Mouse (Mus musculus): ENCODE data around the gene Dmtf1. TPM values are rescaled to one million over a fixed set of nuclear protein-coding genes. Genes with fewer than 3 reads are reported as not detected.

The Dmtf1 gene
- polyA plus RNA-seq, 1 experiment from 2014 or later, result 64.8 TPM

DNA sequence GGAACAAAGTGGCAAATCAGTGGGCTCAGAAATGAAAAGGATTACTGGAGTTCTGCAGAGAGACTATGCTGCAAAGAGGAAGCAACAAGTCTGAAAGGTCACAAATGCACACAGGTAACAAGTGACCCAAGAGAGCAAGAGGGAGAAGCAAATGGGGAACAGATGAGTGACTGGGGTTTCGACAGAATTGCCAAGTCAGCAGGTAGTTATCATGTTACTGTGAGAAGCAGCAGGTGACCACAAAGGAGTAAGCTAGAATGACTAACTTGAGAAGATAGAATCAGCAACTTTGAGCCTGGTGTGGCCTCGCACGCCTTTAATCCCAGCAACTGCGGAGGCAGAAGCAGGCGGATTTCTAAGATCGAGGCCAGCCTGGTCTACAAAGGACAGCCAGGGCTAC is 19.2 kb downstream of the Dmtf1 start:
- WGBS, result 87% methylated on average over 6 of the region's 6 CpGs
- H3K27me3 ChIP-seq, result no peaks in the 10 kb centered on the region
- ATAC-seq (ENCODE audit: low FRiP score, low read depth), result no peak
- no peak overlapping the region for H3K9ac ChIP-seq
- no peak overlapping the region for H3K4me3 ChIP-seq
- H3K9me3 ChIP-seq, result no peaks in the 10 kb centered on the region
- H3K4me2 ChIP-seq (replicated peaks), result no peak overlapping the region
- H3K4me1 ChIP-seq, result no peaks in the 10 kb centered on the region
- peaks cover 56% of the 10 kb centered on the region for H3K36me3 ChIP-seq
- no peak overlapping the region for H3K27ac ChIP-seq

DNA sequence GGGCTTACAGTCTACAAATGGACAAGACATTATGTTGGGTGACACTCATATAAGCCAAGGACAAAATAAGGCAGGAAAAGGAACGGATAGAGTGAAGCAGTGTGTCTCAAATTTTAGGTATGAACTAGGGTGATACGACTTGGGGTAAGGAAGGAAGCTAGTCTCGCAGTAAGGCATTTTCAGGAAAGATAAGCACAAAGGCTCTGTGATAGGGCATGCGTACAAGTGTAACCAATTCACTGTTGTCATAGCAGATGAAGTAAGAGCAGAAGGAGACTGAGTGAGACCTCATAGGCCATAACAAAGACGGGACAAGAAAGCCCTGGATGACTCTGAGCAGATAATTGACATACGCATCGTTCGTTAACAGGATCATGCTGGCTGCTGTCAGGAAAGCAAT is 20.9 kb downstream of the Dmtf1 start:
- 92% methylated on average over 8 of the region's 8 CpGs for WGBS

DNA sequence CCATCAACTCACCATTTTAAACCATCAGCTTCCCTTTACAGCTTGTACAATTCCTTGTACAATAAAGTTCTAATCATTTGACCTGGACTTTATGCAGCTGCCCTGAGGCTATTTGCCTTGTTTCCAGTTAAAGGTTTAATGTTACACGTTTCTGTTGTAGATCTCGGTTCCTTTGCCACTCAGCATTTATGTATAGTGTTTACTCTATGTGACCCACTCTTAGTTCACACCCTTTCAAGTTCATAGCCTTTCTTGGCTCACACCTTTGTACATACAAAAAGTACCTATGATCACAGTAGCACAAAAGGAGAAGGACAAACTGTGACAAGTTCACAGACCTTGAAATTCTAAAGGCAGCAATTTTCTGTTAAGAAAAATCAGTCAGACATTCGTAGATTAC is 26.0 kb downstream of the Dmtf1 start:
- Histone ChIP-seq H3K9me3 (no peaks in the 10 kb centered on the region), H3K4me1 (no peaks in the 10 kb centered on the region), H3K4me3 (no peak overlapping the region), H3K4me2 (replicated peaks) (no peak overlapping the region), H3K36me3 (peaks cover 51% of the 10 kb centered on the region), H3K27me3 (no peaks in the 10 kb centered on the region), H3K9ac (no peak overlapping the region), H3K27ac (no peak overlapping the region)
- WGBS, result 59% methylated on average over 3 of the region's 3 CpGs
- ATAC-seq (ENCODE audit: low FRiP score, low read depth), result no peak

More for the DNA sequence above, 20.9 kb downstream of the Dmtf1 start:
- no peaks in the 10 kb centered on the region for H3K4me1 ChIP-seq
- no peaks in the 10 kb centered on the region for H3K9me3 ChIP-seq
- no peaks in the 10 kb centered on the region for H3K27me3 ChIP-seq
- no peak for ATAC-seq (ENCODE audit: low FRiP score, low read depth)
- H3K27ac ChIP-seq, result no peak overlapping the region
- H3K36me3 ChIP-seq, result peaks cover 62% of the 10 kb centered on the region
- no peak overlapping the region for H3K4me3 ChIP-seq
- H3K9ac ChIP-seq, result no peak overlapping the region
- H3K4me2 ChIP-seq (replicated peaks), result no peak overlapping the region

GRCm38 (mm10) chr5:9131786-9132185 is 29.8 kb downstream of the Dmtf1 start:
- no peak overlapping the region for H3K27ac ChIP-seq
- H3K9ac ChIP-seq, result no peak overlapping the region
- no peaks in the 10 kb centered on the region for H3K9me3 ChIP-seq
- H3K4me1 ChIP-seq, result no peaks in the 10 kb centered on the region
- ATAC-seq (ENCODE audit: low FRiP score, low read depth), result no peak
- no peak overlapping the region for H3K4me3 ChIP-seq
- 89% methylated on average over 7 of the region's 7 CpGs for WGBS
- H3K36me3 ChIP-seq, result peaks cover 61% of the 10 kb centered on the region
- H3K4me2 ChIP-seq (replicated peaks), result no peak overlapping the region
- H3K27me3 ChIP-seq, result no peaks in the 10 kb centered on the region

- Histone ChIP-seq H3K4me3 (no peak overlapping the region), H3K27ac (no peak overlapping the region), H3K36me3 (peaks cover 60% of the 10 kb centered on the region), H3K27me3 (no peaks in the 10 kb centered on the region), H3K4me2 (replicated peaks) (no peak overlapping the region), H3K4me1 (no peaks in the 10 kb centered on the region), H3K9me3 (no peaks in the 10 kb centered on the region), H3K9ac (no peak overlapping the region)
- ATAC-seq (ENCODE audit: low FRiP score, low read depth), result no peak
- 87% methylated on average over 12 of the region's 12 CpGs for WGBS
Observed at GRCm38 (mm10) chr5:9128566-9128965, 33.0 kb downstream of the Dmtf1 start.

DNA sequence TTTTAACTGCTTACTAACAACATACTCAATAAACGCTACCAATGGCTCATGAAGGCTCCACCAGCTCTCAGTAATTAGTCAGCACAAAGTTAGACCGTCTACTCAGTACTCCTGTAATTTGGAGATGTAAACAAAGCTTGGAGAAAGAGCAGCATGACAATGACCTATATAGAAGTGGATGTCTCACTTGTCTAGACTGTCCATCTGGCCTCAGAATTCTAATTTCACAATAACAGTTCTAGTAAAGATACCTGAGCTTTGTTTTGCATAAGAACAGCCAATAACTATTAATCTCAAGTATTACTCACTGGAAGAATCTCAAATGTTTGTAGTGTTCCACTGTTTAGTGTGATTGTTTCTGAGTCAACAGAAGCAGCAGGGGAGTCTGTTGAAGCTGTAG is 37.4 kb downstream of the Dmtf1 start:
- H3K27ac ChIP-seq, result no peak overlapping the region
- H3K4me3 ChIP-seq, result no peak overlapping the region
- H3K9ac ChIP-seq, result no peak overlapping the region
- no peaks in the 10 kb centered on the region for H3K9me3 ChIP-seq
- H3K27me3 ChIP-seq, result no peaks in the 10 kb centered on the region
- no peaks in the 10 kb centered on the region for H3K4me1 ChIP-seq
- no peak for ATAC-seq (ENCODE audit: low FRiP score, low read depth)
- 86% methylated on average over 2 of the region's 2 CpGs for WGBS
- peaks cover 81% of the 10 kb centered on the region for H3K36me3 ChIP-seq
- H3K4me2 ChIP-seq (replicated peaks), result no peak overlapping the region

GRCm38 (mm10) chr5:9114162-9114561 is 47.4 kb downstream of the Dmtf1 start:
- H3K36me3 ChIP-seq, result peaks cover 27% of the 10 kb centered on the region
- H3K9me3 ChIP-seq, result no peaks in the 10 kb centered on the region
- H3K27me3 ChIP-seq, result no peaks in the 10 kb centered on the region
- WGBS, result 37% methylated on average over 6 of the region's 6 CpGs
- H3K4me2 ChIP-seq (replicated peaks), result no peak overlapping the region
- H3K4me1 ChIP-seq, result 0 out of 2 replicates have a peak, but pooled peaks cover 7% of the 10 kb centered on the region
- H3K4me3 ChIP-seq, result no peak overlapping the region
- ATAC-seq (ENCODE audit: low FRiP score, low read depth), result no peak
- no peak overlapping the region for H3K9ac ChIP-seq
- H3K27ac ChIP-seq, result no peak overlapping the region; the same call in 1 of the 2 replicates

GRCm38 (mm10) chr5:9111759-9112158 is 49.8 kb downstream of the Dmtf1 start:
- no peaks in the 10 kb centered on the region for H3K27me3 ChIP-seq

GRCm38 (mm10) chr5:9111285-9111684 is 50.3 kb downstream of the Dmtf1 start:
- WGBS, result 66% methylated on average over 2 of the region's 2 CpGs
- H3K36me3 ChIP-seq, result peaks cover 8% of the 10 kb centered on the region
- no peak for ATAC-seq (ENCODE audit: low FRiP score, low read depth)
- no peak overlapping the region for H3K9ac ChIP-seq
- no peaks in the 10 kb centered on the region for H3K27me3 ChIP-seq
- H3K4me1 ChIP-seq, result 0 out of 2 replicates have a peak, but pooled peaks cover 7% of the 10 kb centered on the region
- H3K4me2 ChIP-seq (replicated peaks), result no peak overlapping the region
- H3K4me3 ChIP-seq, result no peak overlapping the region
- H3K9me3 ChIP-seq, result no peaks in the 10 kb centered on the region
- H3K27ac ChIP-seq, result no peak overlapping the region

More at GRCm38 (mm10) chr5:9111759-9112158, 49.8 kb downstream of the Dmtf1 start:
- peak; percentile 67; the same call in 1 of the 2 replicates for ATAC-seq (ENCODE audit: low FRiP score, low read depth)
- no peaks in the 10 kb centered on the region for H3K9me3 ChIP-seq
- no peak overlapping the region for H3K9ac ChIP-seq
- 0 out of 2 replicates have a peak, but pooled peaks cover 7% of the 10 kb centered on the region for H3K4me1 ChIP-seq
- no peak overlapping the region for H3K27ac ChIP-seq
- peaks cover 11% of the 10 kb centered on the region for H3K36me3 ChIP-seq
- H3K4me2 ChIP-seq (replicated peaks), result no peak overlapping the region
- H3K4me3 ChIP-seq, result no peak overlapping the region
- 18% methylated on average over 5 of the region's 5 CpGs for WGBS

- Histone ChIP-seq H3K9me3 (no peaks in the 10 kb centered on the region), H3K4me3 (no peak overlapping the region), H3K36me3 (0 out of 2 replicates have a peak, but pooled peaks cover under 1% of the 10 kb centered on the region), H3K27me3 (no peaks in the 10 kb centered on the region), H3K27ac (no peak overlapping the region), H3K9ac (no peak overlapping the region), H3K4me1 (0 out of 2 replicates have a peak, but pooled peaks cover 7% of the 10 kb centered on the region), H3K4me2 (replicated peaks) (no peak overlapping the region)
- no peak for ATAC-seq (ENCODE audit: low FRiP score, low read depth)
Observed at GRCm38 (mm10) chr5:9109582-9109981, 52.0 kb downstream of the Dmtf1 start.

DNA sequence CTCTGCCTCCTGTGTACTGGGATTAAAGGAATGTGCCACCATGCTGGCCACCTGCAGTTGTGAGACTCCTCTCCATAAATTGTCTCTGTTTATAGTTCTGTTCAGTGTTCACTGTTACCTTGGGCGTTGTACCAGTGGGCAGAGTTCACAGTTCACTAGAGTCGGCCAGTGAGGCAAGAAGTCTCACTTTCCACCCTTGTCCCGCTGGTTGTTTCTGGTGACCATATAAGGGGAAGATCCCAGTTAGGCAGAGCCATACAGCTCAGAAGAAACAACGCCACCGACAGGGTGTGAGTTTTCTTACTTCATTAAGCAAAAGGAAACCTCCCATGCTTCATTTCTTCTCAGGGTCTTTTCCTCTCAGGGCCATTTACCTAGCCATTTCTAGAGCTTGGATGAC is 53.1 kb downstream of the Dmtf1 start:
- Histone ChIP-seq H3K4me2 (replicated peaks) (no peak overlapping the region), H3K36me3 (no peaks in the 10 kb centered on the region), H3K4me1 (no peaks in the 10 kb centered on the region), H3K4me3 (no peak overlapping the region), H3K9ac (no peak overlapping the region), H3K27me3 (0 out of 2 replicates have a peak, but pooled peaks cover 1% of the 10 kb centered on the region), H3K9me3 (no peaks in the 10 kb centered on the region), H3K27ac (no peak overlapping the region)
- WGBS, result 57% methylated on average over 5 of the region's 5 CpGs
- ATAC-seq (ENCODE audit: low FRiP score, low read depth), result no peak

GRCm38 (mm10) chr5:9107296-9108089 is 54.1 kb downstream of the Dmtf1 start:
- H3K9me3 ChIP-seq, result no peaks in the 10 kb centered on the region
- no peak for ATAC-seq (ENCODE audit: low FRiP score, low read depth)
- H3K27ac ChIP-seq, result no peak overlapping the region
- peaks cover 5% of the 10 kb centered on the region for H3K27me3 ChIP-seq
- H3K4me3 ChIP-seq, result no peak overlapping the region
- H3K36me3 ChIP-seq, result no peaks in the 10 kb centered on the region
- H3K9ac ChIP-seq, result no peak overlapping the region
- H3K4me2 ChIP-seq (replicated peaks), result no peak overlapping the region
- H3K4me1 ChIP-seq, result no peaks in the 10 kb centered on the region
- WGBS, result 80% methylated on average over 8 of the region's 8 CpGs

DNA sequence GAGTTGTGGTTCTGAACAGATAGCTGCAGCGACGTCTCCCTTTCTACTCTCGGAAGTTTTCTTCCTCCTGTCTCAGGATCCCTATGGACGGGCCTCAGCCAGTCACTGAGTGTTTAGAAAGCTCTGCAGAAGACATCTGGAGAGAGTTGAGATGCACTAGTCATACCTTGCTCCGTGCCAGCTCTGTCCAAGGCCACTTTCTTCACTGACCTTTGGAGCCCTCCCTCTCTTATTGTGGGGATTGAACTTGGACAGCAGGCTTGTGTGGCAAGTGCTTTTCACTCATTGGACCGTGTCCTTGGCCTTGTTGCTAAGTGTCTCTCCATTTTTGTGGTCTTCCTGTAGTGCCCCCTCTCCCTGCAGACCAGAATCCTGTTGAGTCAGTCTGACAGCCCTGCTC is 54.8 kb downstream of the Dmtf1 start:
- no peak overlapping the region for H3K4me3 ChIP-seq
- no peak overlapping the region for H3K4me2 ChIP-seq (replicated peaks)
- no peaks in the 10 kb centered on the region for H3K36me3 ChIP-seq
- peaks cover 11% of the 10 kb centered on the region for H3K27me3 ChIP-seq
- no peak overlapping the region for H3K9ac ChIP-seq
- no peak for ATAC-seq (ENCODE audit: low FRiP score, low read depth)
- H3K9me3 ChIP-seq, result no peaks in the 10 kb centered on the region
- H3K4me1 ChIP-seq, result peaks cover 4% of the 10 kb centered on the region
- 91% methylated on average over 6 of the region's 6 CpGs for WGBS
- no peak overlapping the region for H3K27ac ChIP-seq

Measured in limb, embryonic 13.5 days (tissue).